Mouse (Mus musculus) gastrocnemius, postnatal 4 days (tissue): ENCODE measurements around the gene Plek2. TPM values are rescaled to one million over a fixed set of nuclear protein-coding genes. Genes with fewer than 3 reads are reported as not detected.

Experiments
- DNase-seq, 2 experiments: peaks; one replicate each; pipeline ENCODE4 v3.0.0; 2021 to 2022; ENCODE audit warnings: low spot score in 2 of 2, mixed read lengths in 2 of 2
- total RNA-seq, 2 experiments: library from RNA; stranded (reverse); gene quantifications; 2 replicates each; pipeline ENCODE4 v1.2.3; 2021

Plek2 gene
- total RNA-seq, 2 experiments from 2014 or later, result 0.29 TPM; not detected in 1

- DNase-seq, result peak in 1 of 2 experiments; percentile 18
Measured at GRCm38 (mm10) chr12:78911707-78912417, 5.1 kb upstream of the Plek2 start.

DNA sequence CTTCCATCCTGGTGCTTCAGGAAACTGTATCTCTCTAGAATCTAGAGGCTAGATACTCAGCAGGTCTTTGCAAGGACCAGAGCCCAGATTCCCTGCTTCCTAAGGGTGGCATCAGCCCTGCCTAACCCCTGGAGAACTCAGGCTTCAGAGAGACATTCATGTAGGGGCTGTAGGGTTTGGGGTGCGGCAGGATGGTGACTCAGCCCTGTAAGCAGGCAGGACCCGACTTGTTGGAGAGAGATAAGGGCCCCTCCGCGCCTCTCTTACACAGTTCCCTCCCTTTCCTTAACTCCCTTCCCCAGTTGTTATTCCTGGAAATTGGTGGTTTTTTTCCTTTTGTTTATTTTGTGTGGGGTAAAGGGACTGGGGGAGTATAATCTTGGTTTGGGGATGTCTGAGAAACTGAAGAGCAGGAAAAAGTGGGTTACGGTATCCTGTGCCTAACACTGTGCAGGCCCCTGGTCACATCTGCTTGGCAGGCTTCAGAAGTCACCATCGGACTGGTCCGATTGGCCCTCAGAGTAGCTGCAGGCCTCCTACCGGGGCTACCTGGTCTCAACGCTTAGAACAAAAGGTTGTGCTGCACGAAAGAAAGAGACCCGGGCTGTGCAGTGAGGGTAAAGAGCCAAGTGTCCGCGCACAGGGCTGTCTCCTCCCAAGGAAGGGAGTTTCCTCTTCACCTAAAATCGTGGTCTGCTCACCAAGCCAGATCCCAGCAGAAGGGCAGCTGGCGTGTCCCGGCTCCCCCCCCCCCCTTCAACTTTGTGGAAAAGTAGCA lies 4.1 kb upstream of the Plek2 start:
- DNase-seq, result no peak

DNA sequence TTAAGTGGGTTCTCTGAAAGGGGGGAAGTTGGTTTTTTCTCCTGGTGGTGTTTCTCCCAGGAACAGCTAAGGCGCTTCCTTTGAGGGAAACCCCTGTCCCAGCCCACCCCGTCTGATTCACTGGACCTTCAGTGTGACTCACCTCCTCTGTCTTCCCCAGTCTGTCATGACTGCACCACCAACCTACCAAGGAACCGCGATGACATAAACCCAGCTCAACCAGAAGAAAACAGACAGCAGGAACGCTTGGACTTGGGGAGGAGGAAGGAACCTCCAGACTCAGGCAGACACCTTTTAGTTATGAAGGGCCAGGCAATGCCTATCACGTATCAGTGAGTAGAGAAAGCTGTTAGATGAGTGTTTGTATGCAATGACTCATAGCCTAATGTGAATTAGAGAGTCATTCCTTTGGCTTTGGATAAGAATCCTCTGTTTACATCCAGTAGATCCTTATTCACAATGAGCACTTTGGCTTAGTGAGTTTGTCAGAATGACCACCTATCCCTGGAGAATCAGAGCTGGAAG lies 1.4 kb upstream of the Plek2 start:
- no peak for DNase-seq

DNA sequence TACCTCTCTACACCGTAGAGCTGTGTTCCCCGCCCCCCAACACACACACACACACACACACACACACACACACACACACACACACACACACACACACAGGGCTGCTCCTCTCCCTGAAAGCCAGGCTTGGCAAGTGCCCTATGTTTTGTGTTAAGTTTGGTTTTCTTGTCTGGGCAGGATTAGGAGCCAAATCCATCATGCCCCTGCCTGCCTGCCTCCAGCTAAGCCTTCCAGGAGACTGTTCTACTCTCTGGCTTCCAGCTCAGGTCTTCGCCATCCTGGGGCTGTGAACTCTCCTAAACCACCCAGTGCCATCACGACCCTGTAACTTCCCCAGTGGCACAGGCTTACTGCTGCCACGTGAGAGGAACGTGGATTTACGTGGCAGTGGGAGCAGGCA lies 2.3 kb downstream of the Plek2 start:
- no peak for DNase-seq

- no peak for DNase-seq
Measured at GRCm38 (mm10) chr12:78903313-78903712, 3.5 kb downstream of the Plek2 start.

DNA sequence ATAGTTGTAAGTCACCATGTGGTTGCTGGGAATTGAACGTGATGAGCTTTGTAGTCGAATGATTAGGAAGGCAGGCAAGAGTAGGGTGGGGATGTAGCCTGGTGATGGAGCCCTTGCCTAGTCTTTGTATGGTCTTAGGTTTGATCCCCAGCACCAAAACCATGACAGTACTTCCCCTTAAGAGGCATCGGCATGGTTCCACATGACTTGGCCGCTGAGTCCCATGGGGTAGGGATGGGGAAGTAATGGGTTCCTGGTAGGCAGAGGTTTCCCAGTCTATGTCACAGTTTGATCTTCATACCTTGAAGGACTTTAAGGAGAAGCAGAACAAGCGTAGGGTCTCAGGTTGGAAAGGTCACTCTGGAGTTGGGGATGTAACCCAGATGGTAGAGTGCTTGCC lies 5.3 kb downstream of the Plek2 start:
- no peak for DNase-seq

DNA sequence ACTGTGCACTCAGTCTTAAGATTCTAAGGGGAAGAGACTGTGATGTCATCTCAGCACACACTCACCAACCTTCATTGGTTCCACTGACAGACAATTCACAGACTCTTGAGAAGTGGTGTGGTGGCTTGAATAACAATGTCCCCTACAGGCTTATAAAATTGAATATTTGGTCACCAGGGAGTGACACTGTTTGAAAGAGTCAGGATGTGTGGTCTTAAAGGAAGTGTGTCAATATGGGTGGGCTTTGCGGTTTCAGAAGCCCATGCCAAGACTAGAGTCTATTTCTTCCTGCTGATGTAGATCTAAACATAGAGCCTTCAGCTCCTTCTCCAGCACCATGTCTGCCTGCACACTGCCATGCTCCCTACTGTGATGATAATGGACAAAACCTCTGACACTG lies 8.9 kb downstream of the Plek2 start:
- DNase-seq, result no peak

- DNase-seq, result no peak
Measured at GRCm38 (mm10) chr12:78891149-78891548, 15.6 kb downstream of the Plek2 start.

DNA sequence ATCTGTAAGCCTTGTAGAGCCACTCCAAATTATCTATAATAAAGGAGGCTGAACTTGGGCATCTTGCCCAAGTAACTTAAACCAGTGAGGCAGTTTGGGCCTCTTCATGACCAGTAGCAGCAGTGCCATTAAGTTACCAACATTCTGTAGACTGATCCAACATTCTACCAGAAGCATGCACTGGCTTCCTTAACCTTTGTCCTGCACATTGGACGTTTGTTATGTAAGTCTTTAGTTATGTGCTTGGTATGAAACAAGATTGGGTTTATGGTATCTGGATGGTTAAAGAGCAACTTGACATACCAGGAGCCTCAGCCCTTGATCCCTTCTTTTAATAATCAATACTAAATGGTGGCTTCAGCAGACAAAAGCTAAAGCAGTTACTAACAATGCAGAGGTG lies 16.7 kb downstream of the Plek2 start:
- no peak for DNase-seq

DNA sequence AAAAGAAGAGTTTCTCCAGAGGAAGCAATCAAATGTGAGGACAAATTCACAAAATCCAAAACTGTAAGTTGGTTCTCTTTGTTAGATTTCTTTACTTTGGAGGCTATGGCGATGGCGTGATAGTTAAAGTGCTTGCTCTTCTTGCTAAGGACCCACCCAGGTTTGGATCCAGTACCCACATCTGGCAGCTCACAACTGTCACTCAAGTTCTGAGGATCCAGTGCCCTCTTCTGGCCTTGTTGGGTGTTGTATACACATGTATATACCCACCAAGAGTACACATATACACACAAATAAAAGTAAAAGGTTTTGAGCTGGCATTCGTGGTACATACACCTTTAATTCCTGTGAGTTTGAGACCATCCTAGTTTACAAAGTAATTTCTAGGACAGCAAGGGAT lies 32.2 kb downstream of the Plek2 start:
- DNase-seq, result no peak

GRCm38 (mm10) chr12:78868115-78868514 lies 38.6 kb downstream of the Plek2 start:
- no peak for DNase-seq

DNA sequence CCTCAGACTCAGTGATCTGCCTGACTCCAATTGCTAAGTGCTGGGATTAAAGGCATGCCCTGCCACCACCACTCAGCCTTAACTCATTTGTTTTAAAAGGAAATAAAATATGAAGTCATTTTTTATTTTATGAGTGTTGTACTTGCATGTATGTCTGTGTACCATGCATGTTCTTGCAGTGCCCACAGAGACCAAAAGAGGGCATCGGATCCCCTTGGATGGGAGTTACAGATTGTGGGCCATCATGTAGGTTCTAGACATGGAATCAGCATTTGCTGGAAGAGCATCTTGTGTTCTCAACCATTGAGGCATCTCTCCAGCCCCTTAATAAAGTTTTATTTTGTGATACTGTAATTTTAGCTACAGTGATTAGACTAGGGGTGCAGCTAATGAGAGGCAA lies 41.3 kb downstream of the Plek2 start:
- no peak for DNase-seq

DNA sequence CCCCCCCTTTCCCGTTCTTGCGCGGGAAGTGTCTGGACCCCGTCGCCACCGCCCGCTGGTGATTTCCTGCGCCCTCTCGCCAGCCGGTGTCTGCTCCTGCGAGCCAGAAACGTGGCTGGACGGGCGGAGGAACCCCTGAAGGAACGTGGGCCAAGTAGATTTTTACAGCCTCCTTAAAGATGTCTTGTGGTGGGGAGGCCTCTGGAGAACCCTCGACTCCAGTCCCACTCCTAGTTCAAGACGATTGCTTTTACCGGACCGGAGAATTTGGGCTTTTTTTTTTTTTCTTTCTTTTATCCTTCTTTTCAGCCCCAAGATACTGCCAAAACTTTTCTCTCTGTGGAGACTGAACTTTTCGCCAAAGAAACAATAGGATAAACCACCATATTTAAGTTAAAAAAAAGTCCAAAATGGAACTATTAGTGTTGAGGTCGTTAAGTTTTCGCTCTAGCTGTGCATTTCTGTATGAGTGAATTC lies 44.5 kb downstream of the Plek2 start:
- no peak for DNase-seq

DNA sequence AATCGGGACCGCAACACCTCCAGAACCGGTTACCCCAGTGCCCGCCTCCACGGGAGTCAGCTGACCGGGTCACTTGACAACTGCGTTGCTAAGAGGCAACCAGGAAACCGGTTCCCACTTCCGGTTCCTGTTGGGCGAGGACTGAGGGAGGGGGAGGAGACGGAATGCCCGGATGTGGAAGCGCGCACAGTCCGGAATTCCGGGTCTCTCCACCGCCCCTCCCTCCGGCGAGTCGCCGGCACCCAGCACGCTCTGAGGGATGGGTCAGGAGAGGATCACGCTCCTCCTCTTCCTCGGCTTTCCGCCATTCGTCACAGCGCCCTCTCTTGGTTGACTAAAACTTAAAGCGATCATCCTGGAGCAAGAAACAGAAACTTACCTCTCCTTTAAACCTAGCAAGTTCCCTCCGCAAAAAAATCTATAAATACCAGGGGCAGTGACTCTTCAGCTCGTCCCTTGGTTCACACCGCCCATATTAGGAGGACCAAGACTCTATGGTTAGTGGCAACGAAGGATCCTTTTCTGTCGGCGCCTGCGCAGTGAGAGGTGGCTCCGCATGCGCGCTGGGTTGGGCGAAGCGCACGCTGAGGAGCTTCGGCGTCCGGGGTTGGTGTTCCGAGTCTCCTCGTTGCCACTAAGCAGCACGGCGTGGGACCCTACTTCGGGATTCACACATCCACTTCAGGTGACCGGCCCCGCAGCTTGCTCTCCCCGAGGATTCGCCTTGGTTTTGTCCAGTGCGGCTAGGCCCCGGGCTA lies 45.1 kb downstream of the Plek2 start, which contains the start of the genes Atp6v1d and Eif2s1:
TSS of gene Atp6v1d (minus strand) at position 143 of the 758 bp plus-strand sequence.
TSS of gene Eif2s1 (plus strand) at position 324 of the 758 bp plus-strand sequence.
- peak; percentile 94 to 97 for DNase-seq

GRCm38 (mm10) chr12:78860921-78861495 lies 45.8 kb downstream of the Plek2 start:
- DNase-seq, result no peak

- DNase-seq, result no peak
Measured at GRCm38 (mm10) chr12:78848246-78848645, 58.5 kb downstream of the Plek2 start.

GRCm38 (mm10) chr12:78842429-78842828 lies 64.3 kb downstream of the Plek2 start:
- DNase-seq, result no peak

GRCm38 (mm10) chr12:78839906-78840305 lies 66.9 kb downstream of the Plek2 start:
- no peak for DNase-seq
